Mouse (Mus musculus): Measurements from ENCODE around the gene Neu1.

DNA sequence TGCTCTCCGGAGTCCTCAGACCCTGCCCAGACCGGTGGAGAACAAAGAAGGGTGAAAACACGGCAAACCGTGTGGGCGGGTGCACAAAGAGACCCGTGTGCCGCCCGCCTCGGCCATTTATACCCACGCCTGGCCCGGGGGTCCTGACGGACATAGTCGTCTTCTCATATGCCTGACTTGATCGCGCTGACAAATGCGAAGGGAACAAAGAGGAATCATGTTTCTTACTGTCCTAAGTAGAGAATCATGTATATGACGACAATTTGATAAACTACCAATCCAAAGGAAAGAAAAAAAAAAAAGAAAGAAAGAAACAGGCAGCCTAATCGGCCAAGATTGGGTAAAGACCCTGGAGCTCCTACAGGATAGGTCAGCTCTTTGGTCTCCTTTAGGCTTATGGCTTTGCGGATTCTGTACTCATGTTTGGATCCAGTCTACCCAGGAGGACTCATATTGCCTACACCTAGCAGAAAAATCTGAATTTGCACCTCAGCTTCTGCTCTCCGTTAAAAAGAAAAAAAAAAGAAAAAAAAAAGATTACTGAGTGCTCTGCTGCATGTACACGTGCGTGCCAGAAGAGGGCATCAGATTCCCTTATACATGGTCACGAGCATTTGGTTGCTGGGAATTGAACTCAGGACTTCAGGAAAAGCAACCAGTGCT is 21.5 kb downstream of the Neu1 start:
- TF ChIP-seq POLR2A (IDR thresholded peaks at IDR 0.05; ENCODE audit: low read depth, low read length) (peak; percentile 94), CTCF (IDR thresholded peaks at IDR 0.05; ENCODE audit: extremely low read depth, insufficient read length, insufficient replicate concordance, low read depth, low read length) (peak; percentile 32; the same call in 1 of the 2 replicates)

Measured in small intestine, adult 2 months (tissue).